Mouse (Mus musculus): ENCODE measurements around the gene Gfm1.

Gfm1 gene

DNA sequence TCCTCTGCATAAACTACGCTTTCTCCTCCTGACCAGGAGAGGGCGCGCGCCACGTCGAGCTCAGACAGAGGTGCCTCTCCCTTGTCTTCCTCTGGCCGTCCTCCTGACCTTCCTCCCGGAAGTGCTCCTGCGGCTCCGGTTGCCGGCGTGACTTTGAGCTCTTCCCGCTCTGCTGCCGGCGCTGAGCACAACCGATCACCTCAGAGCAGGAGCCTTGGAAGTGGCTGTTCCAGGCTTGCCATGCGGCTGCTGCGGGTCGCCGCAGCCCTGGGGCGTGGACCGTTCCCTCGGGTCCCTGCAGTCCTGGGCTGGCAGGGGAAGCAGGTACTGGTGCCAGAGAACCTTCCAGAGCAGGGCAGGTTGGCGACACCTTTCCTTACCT, at the start of gene Gfm1:
Gfm1 (plus strand) TSS at position 98 of the 382 bp plus-strand sequence.
- peak; percentile 94 for DNase-seq (ENCODE audit: low read depth, low spot score)

DNA sequence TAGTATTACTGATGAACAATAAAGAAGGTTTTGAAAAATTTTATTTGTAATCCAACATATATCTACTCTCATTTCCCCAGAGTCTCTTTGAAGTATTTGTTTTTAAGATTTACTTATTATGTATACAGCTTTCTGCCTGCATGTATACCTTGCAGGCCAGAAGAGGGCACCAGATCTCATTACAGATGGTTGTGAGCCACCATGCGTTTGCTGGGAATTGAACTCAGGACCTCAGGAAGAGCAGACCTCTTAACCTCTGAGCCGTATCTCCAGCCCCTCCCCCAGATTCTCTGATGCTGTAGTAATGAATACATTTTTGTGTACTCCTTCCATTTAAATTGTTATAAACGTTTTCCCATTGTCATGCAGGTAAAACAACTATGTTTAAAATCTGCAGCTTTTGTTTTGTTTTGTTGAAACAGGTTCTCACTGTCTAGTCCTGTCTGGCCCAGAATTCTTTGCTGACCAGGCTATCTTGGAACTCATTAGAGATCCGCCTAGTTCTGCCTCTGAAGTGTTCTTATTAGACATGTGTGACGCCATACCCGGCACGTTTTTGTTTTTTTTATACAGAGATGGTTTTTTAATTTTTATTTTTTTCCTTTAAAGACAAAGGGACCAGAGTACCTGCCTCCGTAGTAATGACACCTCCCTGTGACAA, 428 bp upstream of the Gfm1 start:
- DNase-seq (ENCODE audit: low read depth, low spot score) = no peak

GRCm38 (mm10) chr3:67434011-67434410, 4.1 kb downstream of the Gfm1 start:
- no peak for DNase-seq (ENCODE audit: low read depth, low spot score)

DNA sequence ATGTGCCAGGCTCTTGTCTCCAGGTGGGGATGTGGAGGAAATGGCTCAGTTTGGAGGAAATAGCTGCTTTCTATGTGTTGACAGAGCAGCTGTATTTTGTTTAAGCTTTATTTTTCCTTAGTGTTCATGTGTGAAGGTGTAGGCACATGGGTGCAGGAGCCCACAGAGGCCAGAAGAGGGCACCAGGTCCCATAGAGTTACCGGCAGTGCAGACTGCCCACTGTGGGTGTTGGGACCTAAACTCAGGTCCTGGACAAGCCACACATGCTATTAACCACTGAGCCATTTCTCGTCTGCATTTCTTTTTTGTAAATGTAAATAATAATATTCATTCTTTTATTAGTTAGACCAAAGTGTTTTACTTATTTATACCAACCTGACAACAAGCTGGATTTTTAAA, 17.2 kb downstream of the Gfm1 start:
- peak; percentile 67 for DNase-seq (ENCODE audit: low read depth, low spot score)

DNA sequence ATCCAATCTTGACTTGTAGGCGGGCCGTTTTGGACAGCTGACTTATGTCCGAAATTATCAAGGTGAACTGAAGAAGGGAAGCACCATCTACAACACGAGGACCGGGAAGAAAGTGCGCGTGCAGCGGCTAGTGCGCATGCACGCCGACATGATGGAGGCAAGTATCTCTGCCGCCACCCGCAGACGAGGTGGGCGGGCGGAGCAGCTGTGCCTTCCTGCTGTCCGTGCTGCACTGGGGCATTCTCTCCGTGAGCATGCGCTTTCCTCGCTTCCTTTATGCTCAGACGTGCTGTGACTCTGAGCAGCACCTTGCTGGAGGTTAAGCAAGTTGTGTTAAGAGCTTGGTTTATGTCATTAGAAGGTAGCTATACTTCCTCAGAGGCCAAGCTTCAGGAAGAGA, 19.8 kb downstream of the Gfm1 start:
- peak; percentile 81 for DNase-seq (ENCODE audit: low read depth, low spot score)

- no peak for DNase-seq (ENCODE audit: low read depth, low spot score)
Observed at GRCm38 (mm10) chr3:67450601-67451210, 20.8 kb downstream of the Gfm1 start.

DNA sequence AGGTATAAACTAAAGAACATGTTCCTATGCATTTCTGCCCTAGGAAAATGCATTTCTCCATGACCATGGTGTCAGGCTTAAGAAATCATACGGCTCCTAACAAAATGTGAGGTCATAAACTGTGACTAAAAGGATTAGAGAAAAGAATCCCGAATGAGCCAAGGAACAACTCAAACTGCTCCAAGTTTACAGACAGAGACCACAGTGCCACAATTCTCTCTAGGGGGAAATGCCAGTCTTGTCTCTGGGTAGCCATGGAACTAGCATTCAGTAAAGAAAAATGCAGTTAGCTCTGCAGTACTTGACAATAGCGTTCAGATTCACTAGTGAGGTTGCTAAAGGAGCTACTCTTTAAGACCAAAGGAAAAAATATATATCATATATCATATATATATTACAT, 30.0 kb downstream of the Gfm1 start:
- no peak for DNase-seq (ENCODE audit: low read depth, low spot score)

GRCm38 (mm10) chr3:67462015-67462414, 32.1 kb downstream of the Gfm1 start:
- no peak for DNase-seq (ENCODE audit: low read depth, low spot score)

GRCm38 (mm10) chr3:67462578-67462977, 32.7 kb downstream of the Gfm1 start:
- no peak for DNase-seq (ENCODE audit: low read depth, low spot score)

GRCm38 (mm10) chr3:67463001-67463400, 33.1 kb downstream of the Gfm1 start:
- DNase-seq (ENCODE audit: low read depth, low spot score) = no peak

GRCm38 (mm10) chr3:67463450-67464372, 33.8 kb downstream of the Gfm1 start, which contains the start of gene Lxn:
Gene Lxn, minus strand, starts transcription at chr3:67463926.
- DNase-seq (ENCODE audit: low read depth, low spot score) = peak; percentile 75

DNA sequence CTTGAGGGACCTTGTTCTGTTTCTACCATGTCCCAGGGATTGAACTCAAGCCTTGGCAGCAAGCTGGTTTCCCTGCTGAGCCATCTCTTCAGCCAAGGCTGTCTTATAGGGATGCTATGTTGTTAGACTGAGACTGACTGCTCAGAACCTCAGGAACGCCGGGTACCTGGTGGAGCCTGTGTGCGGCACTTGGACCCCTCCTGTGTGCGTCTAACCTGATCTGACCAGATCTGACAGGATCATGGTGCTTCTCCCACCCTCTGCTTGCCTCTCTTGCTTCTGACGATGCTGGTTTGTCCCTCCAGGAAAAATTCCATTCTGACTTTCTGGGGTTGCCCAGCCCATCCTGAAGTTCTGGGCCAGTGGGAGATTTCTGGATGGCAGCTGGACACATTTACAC, 36.7 kb downstream of the Gfm1 start:
- peak; percentile 45 for DNase-seq (ENCODE audit: low read depth, low spot score)

DNA sequence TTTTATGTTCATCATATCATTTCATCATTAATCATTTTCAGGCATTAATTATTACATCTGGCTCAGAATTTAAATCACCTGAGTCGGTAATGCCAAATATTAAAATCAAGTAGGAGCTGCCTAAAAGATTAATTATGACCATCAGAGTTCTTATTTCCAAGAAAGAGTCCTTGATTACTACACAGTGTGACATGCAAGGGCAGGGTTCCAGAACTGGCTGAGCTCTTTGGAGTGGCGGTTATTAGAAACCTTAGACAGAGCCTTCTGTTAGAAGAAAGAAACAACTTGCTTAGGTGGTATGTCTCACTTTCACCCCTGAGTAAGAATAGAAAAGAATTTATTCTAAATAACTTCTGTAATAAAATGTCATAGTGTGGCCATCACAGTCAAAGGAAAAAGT, 37.4 kb downstream of the Gfm1 start:
- DNase-seq (ENCODE audit: low read depth, low spot score) = no peak

- no peak for DNase-seq (ENCODE audit: low read depth, low spot score)
Observed at GRCm38 (mm10) chr3:67471408-67472127, 41.7 kb downstream of the Gfm1 start.

DNA sequence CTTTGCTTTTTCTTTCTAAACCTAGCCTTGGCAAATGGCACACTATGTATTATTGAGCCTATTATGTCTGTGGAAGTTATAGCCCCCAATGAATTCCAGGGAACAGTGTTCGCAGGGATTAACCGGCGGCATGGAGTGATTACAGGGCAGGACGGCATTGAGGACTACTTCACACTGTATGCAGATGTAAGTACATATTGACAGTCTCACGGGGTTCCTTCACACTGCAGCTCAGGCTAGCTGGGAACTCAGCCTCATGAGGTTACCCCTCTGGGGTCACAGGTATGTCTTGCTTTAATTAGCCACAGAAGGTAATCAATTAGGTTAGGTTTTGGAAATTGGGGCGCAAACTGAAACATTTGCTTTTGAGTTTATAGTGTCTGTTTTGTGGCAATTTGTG, 43.5 kb downstream of the Gfm1 start:
- no peak for DNase-seq (ENCODE audit: low read depth, low spot score)

DNA sequence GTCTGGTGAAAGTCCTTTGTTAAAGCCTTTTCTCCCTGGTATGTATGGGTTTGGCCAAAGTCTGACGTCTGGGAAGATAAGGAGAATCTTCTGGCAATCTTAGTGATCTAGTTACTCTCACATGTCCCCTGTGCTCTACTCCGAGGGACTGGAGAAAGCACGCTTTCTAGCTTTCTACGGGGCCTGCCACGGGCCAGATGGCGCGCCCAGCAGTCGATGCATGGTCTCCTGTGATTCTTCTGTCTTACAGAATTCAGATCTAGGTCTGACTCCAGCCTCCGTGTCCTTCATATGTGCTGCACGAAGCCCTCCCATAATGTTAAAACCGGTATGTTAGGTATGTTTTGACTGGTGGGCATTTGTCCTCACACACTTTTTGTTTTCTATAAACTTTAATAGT, 49.9 kb downstream of the Gfm1 start:
- no peak for DNase-seq (ENCODE audit: low read depth, low spot score)

GRCm38 (mm10) chr3:67482400-67482799, 52.5 kb downstream of the Gfm1 start:
- DNase-seq (ENCODE audit: low read depth, low spot score) = no peak

DNA sequence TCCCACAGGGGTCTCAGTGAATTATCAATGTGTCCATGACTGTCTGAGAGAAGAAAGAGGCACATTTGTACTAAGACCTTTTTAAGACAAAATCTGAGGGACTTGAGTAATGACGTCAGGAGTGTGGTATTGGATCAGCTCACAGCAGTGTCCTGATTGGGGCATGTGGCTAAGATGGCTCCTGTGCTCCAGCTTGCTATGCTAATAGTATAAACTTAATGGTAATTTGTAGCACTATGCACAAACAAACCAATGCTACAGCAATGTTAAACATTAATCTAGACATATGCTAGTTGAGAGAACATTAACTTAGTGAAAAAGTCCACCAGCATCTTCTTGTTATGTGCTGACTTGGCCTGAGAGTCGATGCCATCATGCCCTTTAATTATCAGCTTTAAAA, 55.3 kb downstream of the Gfm1 start:
- DNase-seq (ENCODE audit: low read depth, low spot score) = no peak

DNA sequence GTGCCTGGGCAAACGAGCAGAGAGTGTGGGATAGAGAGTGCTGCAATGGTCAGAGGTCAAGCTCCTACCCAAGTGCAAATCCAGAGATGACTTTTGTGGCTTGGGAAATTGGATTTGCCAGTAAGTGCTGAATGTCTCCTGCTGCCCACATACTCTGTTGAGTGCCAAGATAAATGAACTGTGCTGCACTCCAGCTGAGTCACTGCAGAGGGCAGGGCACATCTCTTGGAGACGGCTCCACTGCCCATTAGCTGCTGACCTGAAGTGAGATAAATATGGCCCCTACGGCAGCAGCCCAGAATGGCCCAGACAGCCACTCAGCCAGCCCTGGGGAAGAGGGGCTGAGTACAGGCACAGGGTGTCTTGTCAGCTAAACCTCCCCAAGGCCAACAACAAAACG, 60.3 kb downstream of the Gfm1 start:
- no peak for DNase-seq (ENCODE audit: low read depth, low spot score)

DNA sequence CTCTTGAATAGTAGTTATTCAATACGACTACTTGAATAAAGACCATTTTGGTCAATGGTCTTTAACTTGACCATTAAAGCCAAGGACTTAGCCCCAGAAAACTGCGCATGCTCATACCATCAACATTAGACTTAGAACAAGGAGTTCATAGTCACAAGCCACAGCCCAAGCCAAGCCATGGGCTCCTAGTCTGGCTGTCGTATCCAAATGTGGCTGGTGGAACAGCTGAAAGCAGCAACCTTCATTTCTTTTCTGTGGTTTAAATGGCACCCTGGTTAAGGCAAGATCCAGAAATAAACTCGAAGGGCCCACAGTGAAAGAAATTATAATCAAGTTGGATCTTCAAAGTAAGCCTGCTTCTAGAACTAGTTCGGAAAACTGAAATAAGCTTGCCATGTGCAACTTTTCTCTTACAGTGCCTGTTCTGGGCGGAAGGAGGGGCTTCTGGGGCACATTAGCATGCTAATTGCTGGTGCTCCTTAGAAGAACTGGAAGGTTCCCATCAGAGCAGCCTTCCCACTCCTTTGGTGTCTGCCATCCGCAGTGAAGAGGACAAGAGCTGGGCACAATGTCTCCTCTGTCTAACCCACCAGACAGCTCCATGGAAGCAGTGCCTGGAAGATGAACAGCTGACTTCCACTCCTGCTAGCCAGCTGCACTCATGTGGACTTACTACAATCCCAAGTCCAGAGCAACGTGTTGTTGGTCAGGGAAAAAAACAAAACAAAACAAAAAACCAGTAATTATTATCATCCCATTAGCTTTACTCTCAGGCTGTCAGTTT, 62.4 kb downstream of the Gfm1 start:
- DNase-seq (ENCODE audit: low read depth, low spot score) = no peak

DNA sequence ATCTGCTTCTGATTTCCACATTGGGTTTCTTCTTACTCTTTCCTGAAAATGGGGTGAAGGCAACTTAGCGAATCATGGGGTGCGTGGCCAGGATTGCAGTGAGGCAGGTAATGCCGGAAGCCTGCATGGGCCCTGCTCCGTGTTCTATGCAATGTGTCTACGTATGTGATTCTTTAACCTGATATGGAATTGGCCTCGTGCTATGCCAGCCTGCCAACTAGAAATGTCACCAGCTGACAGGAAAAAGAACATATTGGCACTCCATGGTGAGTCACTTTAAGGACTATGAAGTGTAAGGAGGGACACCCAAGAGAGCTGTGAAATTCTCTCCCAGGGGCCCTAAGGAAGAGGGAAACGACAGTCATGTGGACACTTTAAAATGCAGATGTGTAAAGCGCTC, 63.2 kb downstream of the Gfm1 start:
- DNase-seq (ENCODE audit: low read depth, low spot score) = no peak

Data from R1 (cell line).